Mouse (Mus musculus) midbrain, embryonic 12.5 days (tissue): ENCODE measurements at regions not wholly inside any gene's neighbourhood (a gene's known extent, or its start where the extent isn't known, plus 50 kb on each side); places are given as distances from the start of the nearest gene placed in this dataset.

Experiments used
- ATAC-seq: fragments of 200-750 bp; cut with Nextera tagmentation; 2 replicates; pipeline ENCODE4 v1.8.0; 2017; ENCODE audit warnings: low read depth, moderate TSS enrichment, moderate library complexity; ENCODE audit not compliant: low FRiP score
- H3K27ac ChIP-seq: fragments of 300-500 bp; sonication (generic); replicated peaks from 2 replicates; pipeline ENCODE4 v1.5.1; 2016; ENCODE audit warnings: mild to moderate bottlenecking
- H3K27me3 ChIP-seq: fragments of 300-500 bp; sonication (generic); 2 replicates; pipeline ENCODE4 v1.6.1; 2016; ENCODE audit warnings: mild to moderate bottlenecking
- H3K36me3 ChIP-seq: fragments of 300-500 bp; sonication (generic); 2 replicates; pipeline ENCODE4 v1.6.1; 2016
- H3K4me1 ChIP-seq: fragments of 300-500 bp; sonication (generic); 2 replicates; pipeline ENCODE4 v1.6.1; 2016
- H3K4me2 ChIP-seq: fragments of 300-500 bp; sonication (generic); replicated peaks from 2 replicates; pipeline ENCODE4 v1.6.1; 2016; ENCODE audit warnings: mild to moderate bottlenecking, moderate library complexity
- H3K4me3 ChIP-seq: fragments of 300-500 bp; sonication (generic); 2 replicates; pipeline ENCODE4 v1.5.1; 2016; ENCODE audit warnings: mild to moderate bottlenecking
- H3K9ac ChIP-seq: fragments of 300-500 bp; sonication (generic); replicated peaks from 2 replicates; pipeline ENCODE4 v1.6.1; 2016; ENCODE audit warnings: mild to moderate bottlenecking, moderate library complexity
- H3K9me3 ChIP-seq: fragments of 300-500 bp; sonication (generic); 2 replicates; pipeline ENCODE4 v1.6.1; 2016; ENCODE audit warnings: mild to moderate bottlenecking
- WGBS: fragments of 180-500 bp; shearing (Covaris S2); methylation state at CpG from one replicate; pipeline ENCODE4 v1.1.7; 2016; 5-methylcytosine and 5-hydroxymethylcytosine counted together

- WGBS, result 72% methylated on average over 6 of the region's 6 CpGs
Measured at GRCm38 (mm10) chr16:72088916-72089315, 219.2 kb upstream of the Robo1 start.

More at GRCm38 (mm10) chr16:72088916-72089315, 219.2 kb upstream of the Robo1 start:
- Histone ChIP-seq H3K36me3 (no peaks in the 10 kb centered on the region), H3K27ac (no peak overlapping the region; the same call in 1 of the 2 replicates), H3K4me1 (peaks cover 4% of the 10 kb centered on the region), H3K4me2 (no peak overlapping the region), H3K9me3 (peaks cover 6% of the 10 kb centered on the region; the same call in 1 of the 2 replicates), H3K27me3 (no peaks in the 10 kb centered on the region), H3K4me3 (no peak overlapping the region), H3K9ac (no peak overlapping the region)
- peak; percentile 38; the same call in 1 of the 2 replicates for ATAC-seq
